In the genomic region with DNA sequence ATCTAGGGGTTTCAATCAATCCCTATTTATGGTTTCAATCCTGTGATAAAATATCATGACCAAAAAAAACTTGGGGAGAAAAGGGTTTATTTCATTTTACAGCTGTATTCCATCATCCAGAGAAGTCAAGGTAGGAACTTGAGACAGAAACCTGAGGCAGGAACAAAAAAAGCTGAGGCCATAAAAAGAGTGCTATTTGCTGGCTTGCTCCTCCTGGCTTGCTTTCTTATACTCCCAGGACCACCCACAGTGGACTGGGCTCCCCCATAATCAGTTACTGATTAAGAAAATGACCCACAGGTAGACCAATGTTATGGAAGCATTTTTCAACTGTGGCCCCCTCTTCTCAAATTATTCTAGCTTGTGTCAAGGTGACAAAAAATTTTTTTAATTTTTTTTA, we compare ENCODE assay signal across 39 mouse cellular contexts. TPM values are rescaled to one million over a fixed set of nuclear protein-coding genes. Genes with fewer than 3 reads are reported as not detected.
DNase-seq lines count a peak whose midpoint lies in the region; ATAC-seq and TF ChIP-seq lines count a peak whose summit lies in the region.
"Had no signal": no experiment of that assay in that cellular context is flagged by ENCODE, and none has a peak within 500 bp of the region (broad histone marks: within the 10 kb centered on the region; RNA-seq: fewer than 3 reads in every experiment).

No protein-coding gene starts in this region.

- no peak overlapping the region for H3K4me2 ChIP-seq in kidney, embryonic 16.5 days (replicated peaks; ENCODE audit: low read depth, low read length)
- H3K4me2 ChIP-seq in liver, embryonic 15.5 days, result peak overlapping the region; percentile 45; the same call in 1 of the 2 replicates
- H3K4me2 ChIP-seq: embryonic facial prominence, embryonic 13.5 days; forebrain, embryonic 15.5 days; hindbrain, embryonic 12.5 days; intestine, embryonic 15.5 days; limb, embryonic 15.5 days; lung, embryonic 14.5 days; midbrain, embryonic 15.5 days; neural tube, embryonic 12.5 days had no signal

- peaks cover 40% of the 10 kb centered on the region for H3K4me1 ChIP-seq in kidney, embryonic 16.5 days (ENCODE audit: insufficient read depth, low read length)
- peaks cover 98% of the 10 kb centered on the region for H3K4me1 ChIP-seq in E14TG2a.4 (replicated peaks; ENCODE audit: low read depth, low read length)
- peaks cover 76% of the 10 kb centered on the region for H3K4me1 ChIP-seq in liver, embryonic 15.5 days (replicated peaks)

- intact Hi-C loops in gastrocnemius, adult 2 months (cut with DNase I), result no loop called here
- intact Hi-C loops in gastrocnemius, postnatal 14 days (cut with DNase I; ENCODE audit: low total_unique reads), result no loop called here
- intact Hi-C loops in left cerebral cortex, postnatal 25 days (cut with DNase I), result no loop called here

- H3K9ac ChIP-seq in kidney, embryonic 16.5 days (replicated peaks; ENCODE audit: low read length), result no peak overlapping the region
- no peak overlapping the region for H3K9ac ChIP-seq in liver, embryonic 15.5 days
- H3K9ac ChIP-seq: embryonic facial prominence, embryonic 13.5 days; forebrain, embryonic 15.5 days; heart, embryonic 15.5 days; hindbrain, embryonic 12.5 days; intestine, embryonic 15.5 days; limb, embryonic 15.5 days; lung, embryonic 14.5 days; midbrain, embryonic 15.5 days; neural tube, embryonic 12.5 days had no signal

- H3K4me3 ChIP-seq in gastrocnemius, adult 2 months, result no peak overlapping the region
- no peak overlapping the region for H3K4me3 ChIP-seq in kidney, embryonic 16.5 days (ENCODE audit: low read length)
- H3K4me3 ChIP-seq in E14TG2a.4 (replicated peaks; ENCODE audit: low read length), result peak overlapping the region; percentile 55; the same call in 1 of the 2 replicates
- H3K4me3 ChIP-seq in liver, embryonic 15.5 days (replicated peaks), result no peak overlapping the region
- H3K4me3 ChIP-seq: embryonic facial prominence, embryonic 13.5 days; forebrain, embryonic 10.5 days; forebrain, embryonic 15.5 days; heart, embryonic 10.5 days; heart, embryonic 15.5 days; hindbrain, embryonic 12.5 days; intestine, embryonic 15.5 days; layer of hippocampus, adult 2 months; left cerebral cortex, adult 2 months; limb, embryonic 15.5 days; midbrain, embryonic 10.5 days; midbrain, embryonic 15.5 days; neural tube, embryonic 12.5 days had no signal

- no peaks in the 10 kb centered on the region for H3K27me3 ChIP-seq in kidney, embryonic 16.5 days (ENCODE audit: insufficient read depth, low read length)
- H3K27me3 ChIP-seq in E14TG2a.4 (ENCODE audit: insufficient read depth, low read length), result no peaks in the 10 kb centered on the region
- H3K27me3 ChIP-seq in liver, embryonic 15.5 days, result no peaks in the 10 kb centered on the region
- H3K27me3 ChIP-seq: embryonic facial prominence, embryonic 13.5 days; forebrain, embryonic 15.5 days; heart, embryonic 15.5 days; hindbrain, embryonic 12.5 days; intestine, embryonic 15.5 days; limb, embryonic 15.5 days; midbrain, embryonic 15.5 days; neural tube, embryonic 12.5 days had no signal

- no peak for TF ChIP-seq CTCF in gastrocnemius, adult 2 months (IDR thresholded peaks at IDR 0.05)
- no peak for TF ChIP-seq CTCF in E14TG2a.4 (conservative IDR thresholded peaks at IDR 0.05; ENCODE audit: low read length)

- H3K27ac ChIP-seq in gastrocnemius, adult 2 months, result peak overlapping the region; percentile 70
- no peak overlapping the region for H3K27ac ChIP-seq in kidney, embryonic 16.5 days (ENCODE audit: low read length)
- peak overlapping the region; percentile 80 for H3K27ac ChIP-seq in liver, embryonic 15.5 days (replicated peaks)
- H3K27ac ChIP-seq: embryonic facial prominence, embryonic 13.5 days; forebrain, embryonic 10.5 days; forebrain, embryonic 15.5 days; hindbrain, embryonic 12.5 days; hindbrain, postnatal 0 days; layer of hippocampus, adult 2 months; left cerebral cortex, adult 2 months; limb, embryonic 15.5 days; midbrain, embryonic 10.5 days; midbrain, embryonic 15.5 days; neural tube, embryonic 12.5 days had no signal

- 0 out of 2 replicates have a peak, but pooled peaks have one; percentile 23 for ATAC-seq in kidney, embryonic 16.5 days (ENCODE audit: low FRiP score, low TSS enrichment)
- no peak for ATAC-seq in liver, embryonic 15.5 days (ENCODE audit: insufficient read depth)
- ATAC-seq: forebrain, embryonic 15.5 days; hindbrain, postnatal 0 days; midbrain, embryonic 15.5 days had no signal

- no peaks in the 10 kb centered on the region for H3K9me3 ChIP-seq in kidney, embryonic 16.5 days (ENCODE audit: low read length)
- H3K9me3 ChIP-seq in E14TG2a.4 (ENCODE audit: low read length), result no peaks in the 10 kb centered on the region
- H3K9me3 ChIP-seq in liver, embryonic 15.5 days (replicated peaks), result no peaks in the 10 kb centered on the region
- H3K9me3 ChIP-seq: embryonic facial prominence, embryonic 13.5 days; forebrain, embryonic 10.5 days; forebrain, embryonic 15.5 days; heart, embryonic 10.5 days; heart, embryonic 15.5 days; hindbrain, embryonic 12.5 days; intestine, embryonic 15.5 days; limb, embryonic 15.5 days; midbrain, embryonic 10.5 days; midbrain, embryonic 15.5 days; neural tube, embryonic 12.5 days had no signal

- no peaks in the 10 kb centered on the region for H3K36me3 ChIP-seq in kidney, embryonic 16.5 days (ENCODE audit: insufficient read depth, low read length)
- H3K36me3 ChIP-seq in E14TG2a.4 (ENCODE audit: insufficient read depth, low read length), result peaks cover 6% of the 10 kb centered on the region
- H3K36me3 ChIP-seq in liver, embryonic 15.5 days (replicated peaks), result no peaks in the 10 kb centered on the region
- H3K36me3 ChIP-seq: forebrain, embryonic 15.5 days; heart, embryonic 15.5 days; hindbrain, embryonic 12.5 days; intestine, embryonic 15.5 days; limb, embryonic 15.5 days; midbrain, embryonic 10.5 days; midbrain, embryonic 15.5 days; neural tube, embryonic 12.5 days had no signal

- no peak for DNase-seq in gastrocnemius, adult 2 months
- no peak for DNase-seq in gastrocnemius, postnatal 14 days
- no peak for DNase-seq in kidney, postnatal 4 days
- no peak for DNase-seq in left cerebral cortex, postnatal 25 days (ENCODE audit: low spot score in 2 of 2)
- no peak for DNase-seq in right cerebral cortex, postnatal 25 days
- DNase-seq: adrenal gland, postnatal 25 days; cerebellum, adult 18-20 months; cerebellum, postnatal 14 days; gastrocnemius, postnatal 10 days; kidney, postnatal 14 days; lung, embryonic 14.5 days; lung, postnatal 14 days; right cerebral cortex, adult 18-20 months; right cerebral cortex, postnatal 4 days; thymus, adult 18-20 months; thymus, postnatal 25 days had no signal

RNA-seq across cellular contexts. Expression of a gene that starts 24.7 kb away (rescaled TPM):
- total RNA-seq in gastrocnemius, adult 2 months (2021), result 100 to 1,000 TPM; 129 to 136 TPM
- 10 to 100 TPM; 88.8 to 92.8 TPM for total RNA-seq in gastrocnemius, postnatal 14 days (2021)
- 91.0 and 95.7 TPM in 2 replicates for polyA plus RNA-seq in kidney, embryonic 16.5 days (2015; fragmentation: Nextera tagmentation; extraction: Ambion mirVana)
- polyA plus RNA-seq in liver, embryonic 15.5 days (2015; fragmentation: Nextera tagmentation; extraction: Ambion mirVana), result 36.1 and 38.6 TPM in 2 replicates
- total RNA-seq in left cerebral cortex, postnatal 25 days (2021), result 100 to 1,000 TPM in 1 of 2 experiments, 10 to 100 TPM in 1; 83.1 to 109 TPM

RNA-seq across cellular contexts. Expression of a gene that starts 50.0 kb away (rescaled TPM):
- total RNA-seq in gastrocnemius, adult 2 months (2021), result 10 to 100 TPM; 45.9 to 52.0 TPM
- total RNA-seq in gastrocnemius, postnatal 14 days (2021), result 10 to 100 TPM; 35.0 to 40.4 TPM
- polyA plus RNA-seq in kidney, embryonic 16.5 days (2015; fragmentation: Nextera tagmentation; extraction: Ambion mirVana), result 33.8 and 35.0 TPM in 2 replicates
- 8.4 and 8.6 TPM in 2 replicates for polyA plus RNA-seq in liver, embryonic 15.5 days (2015; fragmentation: Nextera tagmentation; extraction: Ambion mirVana)
- 10 to 100 TPM; 33.2 to 36.7 TPM for total RNA-seq in left cerebral cortex, postnatal 25 days (2021)

RNA-seq across cellular contexts. Expression of a gene that starts 59.3 kb away (rescaled TPM):
- under 1 TPM in 1 of 2 experiments, not detected in 1; 0.15 TPM for total RNA-seq in gastrocnemius, adult 2 months (2021)
- total RNA-seq in gastrocnemius, postnatal 14 days (2021), result under 1 TPM; 0.14 to 0.22 TPM
- polyA plus RNA-seq in kidney, embryonic 16.5 days (2015; fragmentation: Nextera tagmentation; extraction: Ambion mirVana), result 4.8 and 5.7 TPM in 2 replicates
- polyA plus RNA-seq in liver, embryonic 15.5 days (2015; fragmentation: Nextera tagmentation; extraction: Ambion mirVana), result 8.3 and 11.3 TPM in 2 replicates
- not detected for total RNA-seq in left cerebral cortex, postnatal 25 days (2021)
- total RNA-seq: adrenal gland, adult 18-20 months; adrenal gland, postnatal 25 days; granulocyte monocyte progenitor cell, adult 5-6 weeks; hindbrain, postnatal 0 days; layer of hippocampus, adult 2 months; layer of hippocampus, postnatal 14 days; left cerebral cortex, adult 2 months; left cerebral cortex, postnatal 36 days; megakaryocyte progenitor cell, adult 5-6 weeks had no signal
- polyA plus RNA-seq: cortical plate, adult 2 months had no signal
